Mouse (Mus musculus): Measurements from ENCODE around the gene Cd79a.

DNA sequence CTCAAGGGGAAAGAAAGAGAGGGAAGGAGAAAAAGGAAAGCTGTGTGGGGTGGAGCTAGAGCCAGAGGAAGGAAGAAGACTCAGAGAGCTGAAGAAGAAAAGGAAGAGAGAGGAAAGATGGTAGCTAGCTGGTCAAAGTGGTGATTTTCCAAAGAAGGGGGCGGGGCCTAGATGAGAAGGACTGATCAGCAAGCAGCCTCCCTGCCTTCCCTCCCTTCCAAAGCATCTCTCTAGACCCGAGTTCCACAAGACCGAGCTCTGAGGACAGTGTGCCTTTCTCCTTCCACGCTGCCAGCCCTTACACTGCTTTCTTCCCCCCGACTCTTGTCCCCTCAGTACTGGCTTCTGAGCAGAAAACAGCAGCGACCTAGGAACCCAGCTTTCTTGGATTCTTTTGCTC lies 33.0 kb upstream of the Cd79a start:
- TF ChIP-seq CTCF (IDR thresholded peaks at IDR 0.05; ENCODE audit: low read depth, low read length) (no peak), TAL1 (conservative IDR thresholded peaks at IDR 0.05; ENCODE audit: low read depth, low read length) (no peak), POLR2AphosphoS5 (IDR thresholded peaks at IDR 0.05; ENCODE audit: insufficient replicate concordance, low read depth, low read length) (no peak), GATA1 (IDR thresholded peaks at IDR 0.05; ENCODE audit: borderline replicate concordance, low read length) (no peak), GATA2 (IDR thresholded peaks at IDR 0.05; ENCODE audit: borderline replicate concordance, low read depth, low read length) (no peak)
